Mouse (Mus musculus): ENCODE measurements around the gene Pla2g15. TPM values are rescaled to one million over a fixed set of nuclear protein-coding genes. Genes with fewer than 3 reads are reported as not detected.

Pla2g15 gene
- total and polyA plus RNA-seq, 3 experiments: 6.9 to 8.0 (median 7.0) TPM

- DNase-seq (ENCODE audit: extremely low read depth): no peak
- Histone ChIP-seq H3K4me3 (replicated peaks in 1 of 3; ENCODE audit: low read depth in 2 of 3, low read length in 2 of 3, poor library complexity in 1 of 3) (no peak overlapping the region), H3K4me2 (ENCODE audit: insufficient read depth, low read depth, poor library complexity, severe bottlenecking) (peak overlapping the region; percentile 4; the same call in 1 of the 2 replicates), H3K9ac (ENCODE audit: insufficient read depth, low read depth) (peak overlapping the region; percentile 45), H3K4me1 (ENCODE audit: control insufficient read depth in 1 of 2, insufficient read depth in 2 of 2) (peaks cover 11 to 22% of the 10 kb centered on the region in 2 experiments; a peak in 3 of 4 replicates), H3K79me2 (replicated peaks; ENCODE audit: control insufficient read depth, extremely low read depth, insufficient read depth, poor library complexity, severe bottlenecking) (no peaks in the 10 kb centered on the region; the same call in none of the 2 replicates), H3K27ac (ENCODE audit: insufficient read depth, low read depth) (peak overlapping the region; percentile 51; the same call in 1 of the 2 replicates), H3K9me3 (replicated peaks; ENCODE audit: low read length) (no peaks in the 10 kb centered on the region), H3K27me3 (replicated peaks) (no peaks in the 10 kb centered on the region), H3K36me3 (replicated peaks in 1 of 2; ENCODE audit: control insufficient read depth in 1 of 2, insufficient read depth in 1 of 2, low read length in 1 of 2) (peaks cover 38 to 90% of the 10 kb centered on the region in 2 experiments)
- dilution Hi-C loops (cut with MboI; ENCODE audit: extremely low pct_ligation_motif_present, extremely low pct_unique_long_range_greater_than_20kb, low sequenced_read_pairs): no loop called here
- in situ Hi-C loops (cut with MboI; ENCODE audit: low pct_ligation_motif_present, low pct_unique_long_range_greater_than_20kb, low sequenced_read_pairs): no loop called here
- no peak for TF ChIP-seq SMC3 (IDR thresholded peaks at IDR 0.05; ENCODE audit: low read depth, low read length)
- TF ChIP-seq NRF1 (IDR thresholded peaks at IDR 0.05; ENCODE audit: low read depth, low read length): no peak
- peak; percentile 11; the same call in 1 of the 2 replicates for TF ChIP-seq IRF4 (IDR thresholded peaks at IDR 0.05; ENCODE audit: low read depth, low read length)
- no peak for TF ChIP-seq USF2 (conservative IDR thresholded peaks at IDR 0.05; ENCODE audit: low read depth, low read length)
- TF ChIP-seq RAD21 (IDR thresholded peaks at IDR 0.05; ENCODE audit: low read depth, low read length): no peak
- TF ChIP-seq EP300 (IDR thresholded peaks at IDR 0.05; ENCODE audit: low read length): peak; percentile 60; the same call in 1 of the 2 replicates
Measured at GRCm38 (mm10) chr8:106186394-106186793, 36.2 kb downstream of the Pla2g15 start.

GRCm38 (mm10) chr8:106189162-106189561, 39.0 kb downstream of the Pla2g15 start:
- Histone ChIP-seq H3K9ac (ENCODE audit: insufficient read depth, low read depth) (no peak overlapping the region), H3K4me2 (ENCODE audit: insufficient read depth, low read depth, poor library complexity, severe bottlenecking) (no peak overlapping the region), H3K27ac (ENCODE audit: insufficient read depth, low read depth) (no peak overlapping the region), H3K4me3 (replicated peaks in 1 of 3; ENCODE audit: low read depth in 2 of 3, low read length in 2 of 3, poor library complexity in 1 of 3) (no peak overlapping the region), H3K36me3 (replicated peaks in 1 of 2; ENCODE audit: control insufficient read depth in 1 of 2, insufficient read depth in 1 of 2, low read length in 1 of 2) (peaks cover 48 to 90% of the 10 kb centered on the region in 2 experiments), H3K79me2 (replicated peaks; ENCODE audit: control insufficient read depth, extremely low read depth, insufficient read depth, poor library complexity, severe bottlenecking) (no peaks in the 10 kb centered on the region; the same call in 1 of the 2 replicates), H3K9me3 (replicated peaks; ENCODE audit: low read length) (no peaks in the 10 kb centered on the region), H3K4me1 (ENCODE audit: control insufficient read depth in 1 of 2, insufficient read depth in 2 of 2) (peaks cover 11 to 22% of the 10 kb centered on the region in 2 experiments; a peak in 3 of 4 replicates), H3K27me3 (replicated peaks) (no peaks in the 10 kb centered on the region)
- dilution Hi-C loops (cut with MboI; ENCODE audit: extremely low pct_ligation_motif_present, extremely low pct_unique_long_range_greater_than_20kb, low sequenced_read_pairs): no loop called here
- no peak for DNase-seq (ENCODE audit: extremely low read depth)
- in situ Hi-C loops (cut with MboI; ENCODE audit: low pct_ligation_motif_present, low pct_unique_long_range_greater_than_20kb, low sequenced_read_pairs): no loop called here
- TF ChIP-seq NRF1 (IDR thresholded peaks at IDR 0.05; ENCODE audit: low read depth, low read length) (no peak), PAX5 (IDR thresholded peaks at IDR 0.05; ENCODE audit: low read length) (no peak), ZKSCAN1 (IDR thresholded peaks at IDR 0.05; ENCODE audit: borderline replicate concordance, low read depth, low read length) (no peak), KAT2A (IDR thresholded peaks at IDR 0.05; ENCODE audit: insufficient replicate concordance, low read length) (no peak), CHD2 (IDR thresholded peaks at IDR 0.05; ENCODE audit: low read length) (no peak), ELF1 (IDR thresholded peaks at IDR 0.05; ENCODE audit: low read depth, low read length) (no peak), MAZ (IDR thresholded peaks at IDR 0.05; ENCODE audit: low read depth, low read length) (no peak), UBTF (IDR thresholded peaks at IDR 0.05; ENCODE audit: low read depth, low read length) (no peak), CTCF (conservative IDR thresholded peaks at IDR 0.05 in 1 of 2, IDR thresholded peaks at IDR 0.05 in 1 of 2; ENCODE audit: low read depth in 2 of 2, low read length in 2 of 2) (no peak)
